Mouse (Mus musculus): ENCODE measurements around the gene Htra2. TPM values are rescaled to one million over a fixed set of nuclear protein-coding genes. Genes with fewer than 3 reads are reported as not detected.

The Htra2 gene
- polyA plus RNA-seq, 1 experiment from 2014 or later, result 87.8 TPM

DNA sequence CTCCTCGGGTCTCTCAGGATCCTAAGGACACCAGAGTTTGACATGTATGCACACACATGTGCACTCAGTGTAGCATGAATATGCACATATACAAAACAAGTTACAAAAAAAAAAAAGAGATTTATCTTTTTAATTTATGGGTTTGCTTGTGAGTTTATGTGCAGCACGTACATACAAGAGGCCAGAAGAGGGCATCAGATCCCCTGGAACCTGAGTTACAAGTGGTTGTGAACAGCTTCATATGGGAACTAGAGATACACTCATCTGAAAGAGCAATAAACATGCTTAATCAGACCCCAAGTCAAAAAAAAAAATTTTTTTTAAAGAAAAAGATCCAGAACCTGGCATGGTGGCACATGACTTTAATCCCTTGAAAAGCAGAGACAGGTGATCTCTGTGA lies 19.9 kb upstream of the Htra2 start:
- H3K9ac ChIP-seq (ENCODE audit: low read depth, low read length), result no peak overlapping the region
- H3K4me1 ChIP-seq (ENCODE audit: control insufficient read depth, insufficient read depth, low read length), result peaks cover 17% of the 10 kb centered on the region
- H3K27ac ChIP-seq (ENCODE audit: low read length), result no peak overlapping the region
- H3K4me2 ChIP-seq (ENCODE audit: low read length), result no peak overlapping the region
- no peaks in the 10 kb centered on the region for H3K36me3 ChIP-seq (ENCODE audit: control insufficient read depth, insufficient read depth, low read length)
- 21% methylated on average over 2 of the region's 2 CpGs for WGBS
- H3K9me3 ChIP-seq (replicated peaks; ENCODE audit: control insufficient read depth, low read length, poor library complexity, severe bottlenecking), result no peaks in the 10 kb centered on the region
- H3K4me3 ChIP-seq (ENCODE audit: low read depth, low read length), result no peak overlapping the region
- no peak for ATAC-seq
- peaks cover 50% of the 10 kb centered on the region for H3K27me3 ChIP-seq (ENCODE audit: control insufficient read depth, insufficient read depth, low read depth, low read length)

DNA sequence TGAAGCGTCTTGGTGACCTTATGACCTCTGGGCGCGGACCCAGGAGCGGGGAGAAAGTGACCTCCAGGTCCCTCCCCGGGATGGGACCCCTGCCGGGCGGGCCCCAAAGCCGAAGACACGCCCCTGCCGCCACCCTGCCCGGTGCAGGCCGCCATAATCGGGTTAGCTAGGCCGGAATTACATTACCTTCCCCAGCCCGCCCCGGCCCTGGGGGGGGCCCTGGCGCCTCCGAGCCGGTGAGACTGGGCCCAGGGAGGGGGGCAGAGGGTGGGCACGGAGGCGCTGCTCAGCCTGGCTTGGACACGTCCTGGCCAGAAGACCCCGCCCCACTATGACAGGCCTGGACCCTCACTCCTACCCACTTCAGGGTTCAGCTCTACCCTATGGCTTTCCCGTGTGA lies 16.1 kb upstream of the Htra2 start:
- Histone ChIP-seq H3K36me3 (ENCODE audit: control insufficient read depth, insufficient read depth, low read length) (no peaks in the 10 kb centered on the region), H3K9ac (ENCODE audit: low read depth, low read length) (no peak overlapping the region), H3K4me3 (ENCODE audit: low read depth, low read length) (no peak overlapping the region), H3K27ac (ENCODE audit: low read length) (no peak overlapping the region), H3K9me3 (replicated peaks; ENCODE audit: control insufficient read depth, low read length, poor library complexity, severe bottlenecking) (no peaks in the 10 kb centered on the region), H3K4me1 (ENCODE audit: control insufficient read depth, insufficient read depth, low read length) (no peaks in the 10 kb centered on the region; the same call in 1 of the 2 replicates), H3K27me3 (ENCODE audit: control insufficient read depth, insufficient read depth, low read depth, low read length) (peaks cover 80% of the 10 kb centered on the region), H3K4me2 (ENCODE audit: low read length) (no peak overlapping the region)
- ATAC-seq, result no peak
- 0% methylated on average over 24 of the region's 24 CpGs for WGBS

DNA sequence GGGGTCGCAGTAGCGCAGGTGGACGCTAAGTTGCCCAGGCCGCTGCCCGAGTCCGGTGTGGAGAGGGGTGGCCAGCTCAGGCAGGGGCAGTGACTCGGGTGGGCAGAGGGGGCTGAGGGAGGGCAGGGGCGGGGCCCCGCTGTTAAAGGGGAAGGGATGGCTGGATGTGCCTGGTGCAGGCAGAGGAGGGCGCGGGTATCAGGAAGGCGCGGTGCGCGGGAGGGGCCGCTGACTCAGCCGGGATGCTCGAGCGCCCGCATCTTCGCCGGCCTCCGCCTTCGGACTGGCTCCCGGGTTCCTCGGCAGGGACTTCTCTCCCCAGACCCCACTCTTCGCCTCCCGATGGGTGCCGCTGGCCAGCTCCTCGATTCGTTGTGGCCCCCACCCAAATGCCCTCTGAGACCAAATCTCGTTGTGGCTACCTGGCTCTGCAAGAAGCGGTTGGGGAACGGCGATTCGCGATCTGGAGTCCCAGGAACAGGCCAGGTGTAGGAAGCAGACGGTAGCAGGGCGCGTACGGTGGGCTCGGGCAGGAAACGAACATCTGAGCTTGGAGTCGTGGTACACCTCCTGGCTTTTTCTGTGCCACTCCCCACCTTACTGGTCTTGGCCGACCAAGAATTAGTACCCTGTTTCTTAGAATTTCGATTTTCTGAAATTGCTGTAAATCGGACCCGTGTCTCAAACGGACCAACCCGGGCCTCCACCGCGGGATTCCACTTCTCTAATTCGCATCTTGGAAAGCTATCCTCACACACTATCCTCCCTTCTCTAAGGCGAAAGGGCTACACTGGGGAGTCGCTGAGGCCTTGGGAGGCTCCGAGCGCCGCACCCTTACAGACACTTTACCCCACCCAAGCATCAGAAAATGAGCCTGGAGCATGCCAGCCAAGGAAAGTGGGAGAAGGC lies 15.5 kb upstream of the Htra2 start:
- no peak overlapping the region for H3K4me2 ChIP-seq (ENCODE audit: low read length)
- no peak overlapping the region for H3K4me3 ChIP-seq (ENCODE audit: low read depth, low read length)
- 0 out of 2 replicates have a peak, but pooled peaks have one; percentile 9 for ATAC-seq

DNA sequence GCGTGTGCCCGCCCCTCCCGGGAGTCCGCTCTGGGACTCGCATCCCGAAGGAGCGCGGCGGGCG lies 15.0 kb upstream of the Htra2 start, which contains the start of gene Tlx2:
Gene Tlx2 (minus strand): TSS at position 47 of the 64 bp plus-strand sequence.
- Histone ChIP-seq H3K27me3 (ENCODE audit: control insufficient read depth, insufficient read depth, low read depth, low read length) (peaks cover 82% of the 10 kb centered on the region), H3K36me3 (ENCODE audit: control insufficient read depth, insufficient read depth, low read length) (no peaks in the 10 kb centered on the region), H3K9me3 (replicated peaks; ENCODE audit: control insufficient read depth, low read length, poor library complexity, severe bottlenecking) (no peaks in the 10 kb centered on the region), H3K4me3 (ENCODE audit: low read depth, low read length) (peak within 1 kb of the TSS; percentile 22; the same call in 1 of the 2 replicates), H3K4me2 (ENCODE audit: low read length) (no peak within 1 kb of the TSS; the same call in 1 of the 2 replicates), H3K4me1 (ENCODE audit: control insufficient read depth, insufficient read depth, low read length) (no peaks in the 10 kb centered on the region; the same call in 1 of the 2 replicates), H3K27ac (ENCODE audit: low read length) (no peak within 1 kb of the TSS), H3K9ac (ENCODE audit: low read depth, low read length) (no peak within 1 kb of the TSS)
- 0% methylated on average over 10 of the region's 10 CpGs for WGBS
- ATAC-seq, result no peak

More for the DNA sequence above, 15.5 kb upstream of the Htra2 start:
- H3K27ac ChIP-seq (ENCODE audit: low read length), result no peak overlapping the region
- WGBS, result 1% methylated on average over 58 of the region's 58 CpGs
- no peak overlapping the region for H3K9ac ChIP-seq (ENCODE audit: low read depth, low read length)
- H3K9me3 ChIP-seq (replicated peaks; ENCODE audit: control insufficient read depth, low read length, poor library complexity, severe bottlenecking), result no peaks in the 10 kb centered on the region
- no peaks in the 10 kb centered on the region for H3K36me3 ChIP-seq (ENCODE audit: control insufficient read depth, insufficient read depth, low read length)
- no peaks in the 10 kb centered on the region; the same call in 1 of the 2 replicates for H3K4me1 ChIP-seq (ENCODE audit: control insufficient read depth, insufficient read depth, low read length)
- peaks cover 82% of the 10 kb centered on the region for H3K27me3 ChIP-seq (ENCODE audit: control insufficient read depth, insufficient read depth, low read depth, low read length)

DNA sequence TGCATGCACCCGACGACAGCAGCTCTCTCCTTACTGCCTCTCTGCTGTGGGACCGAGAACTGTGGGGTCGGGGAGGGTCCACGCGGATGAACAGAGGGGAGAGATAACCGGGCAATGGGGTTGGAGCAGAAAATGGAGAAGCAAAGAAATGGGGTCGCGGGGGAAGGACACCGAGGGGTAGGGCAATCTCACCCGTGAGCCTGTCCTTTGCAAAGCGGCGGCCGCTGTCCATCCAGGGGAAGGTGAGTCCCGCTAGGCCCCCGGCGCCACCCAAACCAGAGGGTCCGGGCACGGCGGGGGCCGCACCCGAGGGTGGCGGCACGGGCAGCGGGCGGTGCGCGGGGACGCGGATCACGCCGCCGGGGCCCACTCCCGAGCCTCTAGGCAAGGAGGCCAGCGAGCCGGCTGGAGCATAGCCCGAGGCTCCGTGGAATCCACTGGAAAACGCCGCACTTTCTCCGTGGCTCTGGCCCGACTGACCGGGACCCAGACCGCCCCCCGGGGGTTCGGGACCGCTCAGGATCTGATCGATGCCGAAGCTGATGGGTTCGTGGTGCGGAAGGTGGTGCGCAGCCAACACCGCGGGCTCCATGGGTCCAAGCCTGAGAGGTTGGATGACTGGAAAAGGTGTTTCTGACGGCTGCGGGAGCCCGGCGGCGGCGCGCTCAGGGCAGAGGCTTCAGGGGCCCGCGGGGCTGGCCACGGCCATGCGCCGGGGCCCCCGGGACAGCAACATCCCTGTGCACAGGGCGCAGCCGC lies 14.6 kb upstream of the Htra2 start:
- Histone ChIP-seq H3K9me3 (replicated peaks; ENCODE audit: control insufficient read depth, low read length, poor library complexity, severe bottlenecking) (no peaks in the 10 kb centered on the region), H3K36me3 (ENCODE audit: control insufficient read depth, insufficient read depth, low read length) (no peaks in the 10 kb centered on the region), H3K4me2 (ENCODE audit: low read length) (no peak overlapping the region), H3K4me3 (ENCODE audit: low read depth, low read length) (no peak overlapping the region), H3K4me1 (ENCODE audit: control insufficient read depth, insufficient read depth, low read length) (no peaks in the 10 kb centered on the region; the same call in 1 of the 2 replicates), H3K9ac (ENCODE audit: low read depth, low read length) (no peak overlapping the region), H3K27me3 (ENCODE audit: control insufficient read depth, insufficient read depth, low read depth, low read length) (peaks cover 82% of the 10 kb centered on the region), H3K27ac (ENCODE audit: low read length) (no peak overlapping the region)
- ATAC-seq, result peak; percentile 56; the same call in 1 of the 2 replicates
- WGBS, result under 1% methylated on average over 62 of the region's 69 CpGs

DNA sequence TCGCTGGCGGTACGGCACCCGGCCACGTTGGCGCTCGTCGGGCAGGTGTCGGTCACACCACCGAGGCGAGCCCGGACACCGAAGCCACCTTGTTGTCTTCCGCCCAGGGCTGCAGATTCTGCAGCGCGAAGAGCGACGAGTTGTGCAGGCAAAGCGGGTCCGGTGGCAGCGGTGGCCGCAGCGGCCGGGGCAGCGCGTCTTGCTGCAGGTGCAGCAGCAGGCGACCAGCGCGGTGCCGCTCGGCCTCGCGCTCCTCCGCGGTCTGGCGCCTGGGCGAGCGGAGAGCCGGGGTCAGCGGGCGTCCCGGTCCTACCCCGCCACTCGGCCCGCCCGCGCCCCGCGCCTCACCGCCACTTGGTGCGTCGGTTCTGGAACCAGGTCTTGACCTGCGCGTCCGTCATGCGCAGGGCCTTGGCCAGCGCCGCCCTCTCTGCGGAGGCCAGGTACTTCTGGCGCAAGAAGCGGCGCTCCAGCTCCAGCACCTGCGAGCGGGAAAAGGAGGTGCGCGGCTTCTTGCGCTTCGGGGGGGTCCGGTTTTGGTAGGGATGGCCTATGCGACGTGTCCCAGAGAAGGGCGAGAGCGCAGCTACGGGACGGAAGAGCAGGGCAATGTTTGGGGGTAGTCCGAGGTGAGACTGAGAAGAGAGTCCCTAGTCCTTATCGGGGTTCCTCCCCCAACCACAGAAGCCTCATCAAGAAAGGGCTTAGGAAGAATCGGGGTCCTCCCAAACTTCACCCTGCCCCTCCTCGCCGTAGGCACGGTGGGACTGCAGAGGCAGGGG lies 13.8 kb upstream of the Htra2 start:
- Histone ChIP-seq H3K4me2 (ENCODE audit: low read length) (peak overlapping the region; percentile 37), H3K4me1 (ENCODE audit: control insufficient read depth, insufficient read depth, low read length) (no peaks in the 10 kb centered on the region; the same call in 1 of the 2 replicates), H3K27ac (ENCODE audit: low read length) (no peak overlapping the region), H3K4me3 (ENCODE audit: low read depth, low read length) (peak overlapping the region; percentile 22), H3K27me3 (ENCODE audit: control insufficient read depth, insufficient read depth, low read depth, low read length) (peaks cover 82% of the 10 kb centered on the region), H3K9me3 (replicated peaks; ENCODE audit: control insufficient read depth, low read length, poor library complexity, severe bottlenecking) (no peaks in the 10 kb centered on the region), H3K9ac (ENCODE audit: low read depth, low read length) (no peak overlapping the region), H3K36me3 (ENCODE audit: control insufficient read depth, insufficient read depth, low read length) (no peaks in the 10 kb centered on the region)
- ATAC-seq, result no peak
- under 1% methylated on average over 77 of the region's 81 CpGs for WGBS

DNA sequence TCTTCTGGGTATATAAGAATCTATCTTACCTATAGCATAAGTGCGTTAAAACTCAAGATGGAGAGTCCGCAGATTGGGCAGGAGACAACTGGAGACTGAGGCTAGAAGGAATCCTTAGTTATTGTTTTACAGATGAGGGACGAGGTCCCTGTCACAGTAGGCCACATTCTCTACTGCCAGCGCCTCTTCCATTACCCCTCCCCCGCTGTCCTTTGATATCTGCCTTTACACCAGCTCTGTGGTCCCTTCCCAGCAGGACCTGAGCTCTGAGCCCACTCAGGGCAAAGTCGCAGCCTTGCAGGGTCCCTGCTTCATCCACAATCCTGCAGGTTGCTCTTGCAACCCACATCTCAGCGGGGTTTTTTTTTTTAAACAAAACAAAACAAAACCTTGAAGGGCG lies 13.1 kb upstream of the Htra2 start:
- Histone ChIP-seq H3K4me1 (ENCODE audit: control insufficient read depth, insufficient read depth, low read length) (no peaks in the 10 kb centered on the region; the same call in 1 of the 2 replicates), H3K27me3 (ENCODE audit: control insufficient read depth, insufficient read depth, low read depth, low read length) (peaks cover 83% of the 10 kb centered on the region), H3K36me3 (ENCODE audit: control insufficient read depth, insufficient read depth, low read length) (no peaks in the 10 kb centered on the region), H3K9me3 (replicated peaks; ENCODE audit: control insufficient read depth, low read length, poor library complexity, severe bottlenecking) (no peaks in the 10 kb centered on the region), H3K4me3 (ENCODE audit: low read depth, low read length) (no peak overlapping the region), H3K27ac (ENCODE audit: low read length) (no peak overlapping the region), H3K4me2 (ENCODE audit: low read length) (no peak overlapping the region), H3K9ac (ENCODE audit: low read depth, low read length) (no peak overlapping the region)
- 7% methylated on average over 8 of the region's 8 CpGs for WGBS
- ATAC-seq, result no peak

DNA sequence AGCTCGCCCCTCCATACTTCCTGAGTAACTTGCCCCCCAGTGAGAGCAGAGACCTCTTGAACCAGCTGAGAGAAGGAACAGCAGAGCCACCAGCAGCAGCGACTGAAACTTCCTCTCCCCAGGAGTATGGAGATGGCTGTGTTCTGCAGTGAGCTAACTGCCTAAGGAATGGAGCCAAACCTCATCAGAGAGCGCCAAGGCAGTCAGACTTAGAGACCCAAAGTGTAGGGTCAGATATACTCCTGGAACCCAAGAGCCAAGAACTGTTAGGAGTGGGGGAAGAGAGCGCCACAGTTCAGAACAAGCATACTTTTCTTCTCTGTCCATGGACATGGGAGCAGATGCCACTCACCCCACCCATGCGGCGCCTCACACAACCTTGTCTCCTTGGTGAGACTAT lies 11.4 kb upstream of the Htra2 start:
- WGBS, result 30% methylated on average over 6 of the region's 6 CpGs
- Histone ChIP-seq H3K4me3 (ENCODE audit: low read depth, low read length) (no peak overlapping the region), H3K4me2 (ENCODE audit: low read length) (no peak overlapping the region), H3K9me3 (replicated peaks; ENCODE audit: control insufficient read depth, low read length, poor library complexity, severe bottlenecking) (no peaks in the 10 kb centered on the region), H3K4me1 (ENCODE audit: control insufficient read depth, insufficient read depth, low read length) (no peaks in the 10 kb centered on the region; the same call in 1 of the 2 replicates), H3K27ac (ENCODE audit: low read length) (no peak overlapping the region), H3K9ac (ENCODE audit: low read depth, low read length) (no peak overlapping the region), H3K27me3 (ENCODE audit: control insufficient read depth, insufficient read depth, low read depth, low read length) (peaks cover 83% of the 10 kb centered on the region), H3K36me3 (ENCODE audit: control insufficient read depth, insufficient read depth, low read length) (no peaks in the 10 kb centered on the region)
- ATAC-seq, result no peak
